Mouse (Mus musculus): ENCODE measurements around the gene Exoc4.

Gene Exoc4

GRCm38 (mm10) chr6:33248894-33249758 is at the start of gene Exoc4:
Gene Exoc4 (plus strand): TSS chr6:33249085.
- in situ Hi-C loops (cut with MboI), result no loop called here

- in situ Hi-C loops (cut with MboI), result no loop called here
Measured at GRCm38 (mm10) chr6:33218780-33219179, 30.1 kb upstream of the Exoc4 start.

- in situ Hi-C loops (cut with MboI), result no loop called here
Measured at GRCm38 (mm10) chr6:33226700-33227099, 22.2 kb upstream of the Exoc4 start.

GRCm38 (mm10) chr6:33227371-33227770 is 21.5 kb upstream of the Exoc4 start:
- in situ Hi-C loops (cut with MboI), result no loop called here

- in situ Hi-C loops (cut with MboI), result no loop called here
Measured at GRCm38 (mm10) chr6:33241250-33241649, 7.6 kb upstream of the Exoc4 start.

- in situ Hi-C loops (cut with MboI), result no loop called here
Measured at GRCm38 (mm10) chr6:33244546-33244945, 4.3 kb upstream of the Exoc4 start.

- in situ Hi-C loops (cut with MboI), result no loop called here
Measured at GRCm38 (mm10) chr6:33247146-33247545, 1.7 kb upstream of the Exoc4 start.

- in situ Hi-C loops (cut with MboI), result no loop called here
Measured at GRCm38 (mm10) chr6:33247576-33248355, 1.1 kb upstream of the Exoc4 start.

- in situ Hi-C loops (cut with MboI), result loop anchor here (25.0 kb wide), 1 partner anchor 194 kb away; the partner anchor contains the start of gene Chchd3
Measured at GRCm38 (mm10) chr6:33256638-33257037, 7.8 kb downstream of the Exoc4 start.

GRCm38 (mm10) chr6:33257076-33257789 is 8.3 kb downstream of the Exoc4 start:
- in situ Hi-C loops (cut with MboI), result loop anchor here (25.0 kb wide), 1 partner anchor 195 kb away; the partner anchor contains the start of gene Chchd3

GRCm38 (mm10) chr6:33259926-33260325 is 11.0 kb downstream of the Exoc4 start:
- in situ Hi-C loops (cut with MboI), result loop anchor here (25.0 kb wide), 1 partner anchor 198 kb away; the partner anchor contains the start of gene Chchd3

- in situ Hi-C loops (cut with MboI), result loop anchor here (25.0 kb wide), 1 partner anchor 199 kb away; the partner anchor contains the start of gene Chchd3
Measured at GRCm38 (mm10) chr6:33261606-33262005, 12.7 kb downstream of the Exoc4 start.

- in situ Hi-C loops (cut with MboI), result loop anchor here (25.0 kb wide), 1 partner anchor 202 kb away; the partner anchor contains the start of gene Chchd3
Measured at GRCm38 (mm10) chr6:33263950-33264349, 15.1 kb downstream of the Exoc4 start.

GRCm38 (mm10) chr6:33264388-33264787 is 15.5 kb downstream of the Exoc4 start:
- in situ Hi-C loops (cut with MboI), result loop anchor here (25.0 kb wide), 1 partner anchor 202 kb away; the partner anchor contains the start of gene Chchd3

- in situ Hi-C loops (cut with MboI), result loop anchor here (25.0 kb wide), 1 partner anchor 205 kb away; the partner anchor contains the start of gene Chchd3
Measured at GRCm38 (mm10) chr6:33267571-33267970, 18.7 kb downstream of the Exoc4 start.

GRCm38 (mm10) chr6:33283523-33283922 is 34.6 kb downstream of the Exoc4 start:
- in situ Hi-C loops (cut with MboI), result no loop called here

- in situ Hi-C loops (cut with MboI), result no loop called here
Measured at GRCm38 (mm10) chr6:33283936-33284335, 35.1 kb downstream of the Exoc4 start.

GRCm38 (mm10) chr6:33286376-33286775 is 37.5 kb downstream of the Exoc4 start:
- in situ Hi-C loops (cut with MboI), result no loop called here

- in situ Hi-C loops (cut with MboI), result no loop called here
Measured at GRCm38 (mm10) chr6:33294626-33295025, 45.7 kb downstream of the Exoc4 start.

- in situ Hi-C loops (cut with MboI), result no loop called here
Measured at GRCm38 (mm10) chr6:33297566-33297965, 48.7 kb downstream of the Exoc4 start.

GRCm38 (mm10) chr6:33298768-33299167 is 49.9 kb downstream of the Exoc4 start:
- in situ Hi-C loops (cut with MboI), result no loop called here

GRCm38 (mm10) chr6:33305996-33306395 is 57.1 kb downstream of the Exoc4 start:
- in situ Hi-C loops (cut with MboI), result no loop called here

Measured in mature B cell (primary cell).